Mouse (Mus musculus) B cell, adult 67 days (primary cell): ENCODE data around the gene Prl7b1. TPM values are rescaled to one million over a fixed set of nuclear protein-coding genes. Genes with fewer than 3 reads are reported as not detected.

Source experiments
- total RNA-seq, 2 experiments: library from RNA; stranded (reverse); gene quantifications; 4 replicates each; pipeline ENCODE4 v1.2.4; 2023

Gene Prl7b1
- not detected for total RNA-seq

DNA sequence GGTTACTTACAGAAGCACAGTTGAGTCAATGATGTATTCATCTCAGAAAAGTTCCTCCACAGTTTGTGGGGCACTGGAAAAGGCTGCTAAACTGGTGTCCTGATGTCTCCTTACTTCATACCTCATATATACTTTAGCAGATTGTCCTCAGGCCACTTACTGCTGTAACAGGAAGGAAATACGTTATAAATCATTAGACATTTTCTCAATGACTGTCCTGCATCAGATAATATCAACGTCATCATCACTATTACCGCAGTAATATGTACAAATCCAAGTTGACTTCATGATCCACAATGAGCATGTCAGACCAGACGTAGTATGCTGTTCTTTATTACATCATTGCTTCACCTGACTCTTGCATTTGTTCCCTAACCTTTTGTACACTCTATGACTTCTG lies at the start of gene Prl7b1:
Gene Prl7b1, minus strand, starts transcription at position 101 of the 400 bp plus-strand sequence.

DNA sequence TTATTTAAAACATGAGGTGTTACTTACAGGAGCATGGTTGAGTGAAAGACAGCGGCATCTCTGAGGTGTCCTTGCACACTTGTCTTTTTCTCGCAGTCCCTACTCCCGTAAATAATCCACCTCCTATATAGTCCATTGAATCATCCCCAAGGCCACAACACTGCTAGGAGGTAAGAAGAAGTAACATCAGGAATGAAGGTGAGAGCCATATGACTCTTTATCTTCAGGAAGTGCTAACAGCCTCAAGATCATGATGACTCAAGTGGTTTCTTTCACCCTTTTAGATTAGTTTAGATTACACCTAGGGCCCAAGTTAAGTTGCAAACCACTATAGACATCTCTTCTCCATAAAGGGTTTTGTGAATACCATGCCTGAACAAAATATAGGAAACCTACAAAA lies 32.0 kb upstream of the Prl7b1 start, which contains the start of gene Prl7a1:
Gene Prl7a1, minus strand, starts transcription at position 101 of the 400 bp plus-strand sequence.

DNA sequence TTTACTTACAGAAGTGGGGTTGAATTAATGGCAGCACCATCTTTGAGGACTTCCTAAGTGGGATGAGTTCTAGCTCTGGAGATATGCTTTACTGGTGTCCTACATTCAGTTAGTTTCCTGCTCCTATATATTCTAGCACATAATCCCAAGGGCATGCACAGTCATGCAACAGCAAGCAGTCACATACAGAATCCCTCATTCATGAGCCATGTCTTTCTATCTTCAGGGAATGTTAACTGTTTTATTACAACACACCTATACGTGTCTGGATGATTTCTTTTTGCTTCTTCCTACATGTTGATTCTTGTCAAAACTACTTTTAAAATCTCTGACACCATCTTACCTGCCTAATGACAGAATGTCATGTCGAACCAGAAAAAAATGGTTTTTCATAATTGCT lies 28.3 kb downstream of the Prl7b1 start, which contains the start of gene Prl8a1:
Gene Prl8a1, minus strand, starts transcription at position 101 of the 400 bp plus-strand sequence.

GRCm38 (mm10) chr13:27564506-27564905 lies 45.9 kb downstream of the Prl7b1 start, which contains the start of gene Prl8a9:
Gene Prl8a9, minus strand, starts transcription at chr13:27564606.

Other genes starting within 250 kb of the Prl7b1 start
- not detected for gene Prl2b1, start 219.7 kb downstream of the Prl7b1 start, total RNA-seq
- not detected for gene Prl8a6, start 171.9 kb downstream of the Prl7b1 start, total RNA-seq
- not detected for gene Prl8a8, start 97.4 kb downstream of the Prl7b1 start, total RNA-seq
- not detected for gene Prl8a9, start 46.0 kb downstream of the Prl7b1 start, total RNA-seq
- not detected for gene Prl8a1, start 28.4 kb downstream of the Prl7b1 start, total RNA-seq
- gene Prl7a1, start 31.9 kb upstream of the Prl7b1 start, total RNA-seq: not detected
- gene Prl7a2, start 57.5 kb upstream of the Prl7b1 start, total RNA-seq: not detected
- not detected for gene Prl7d1, start 106.2 kb upstream of the Prl7b1 start, total RNA-seq
- not detected for gene Prl7c1, start 170.2 kb upstream of the Prl7b1 start, total RNA-seq
- gene Prl2a1, start 191.1 kb upstream of the Prl7b1 start, total RNA-seq: not detected
- not detected for gene Prl2c1, start 238.8 kb upstream of the Prl7b1 start, total RNA-seq